Mouse (Mus musculus): ENCODE measurements around the gene Sept3. TPM values are rescaled to one million over a fixed set of nuclear protein-coding genes. Genes with fewer than 3 reads are reported as not detected.
"Not testable (repeated sequence)": the region's sequence is repeated elsewhere in the genome, so short reads cannot be mapped to it uniquely, and the experiment has no call there.

The Sept3 gene
- polyA plus RNA-seq, 1 experiment from 2014 or later = 7.1 TPM

DNA sequence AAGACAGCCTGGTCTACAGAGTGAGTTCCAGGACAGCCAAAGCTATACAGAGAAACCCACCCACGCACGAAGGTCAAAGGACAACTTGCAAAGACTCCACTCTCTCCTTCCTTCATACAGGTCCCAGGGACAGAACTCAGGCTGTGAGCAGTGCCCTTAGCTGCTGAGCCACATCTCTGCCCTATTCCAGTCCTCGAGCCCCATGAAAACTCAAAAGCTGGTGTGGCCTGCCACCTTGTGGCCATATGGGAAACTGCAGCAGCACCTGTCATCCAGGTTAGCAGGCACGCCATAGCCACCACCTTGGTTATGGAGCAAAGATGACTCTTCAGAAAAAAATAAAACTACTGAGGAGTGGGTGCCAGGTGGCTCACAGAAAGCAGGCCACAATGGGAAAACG, 38.1 kb upstream of the Sept3 start:
- Histone ChIP-seq H3K9ac (ENCODE audit: low read depth, low read length) (no peak overlapping the region), H3K4me1 (replicated peaks; ENCODE audit: control insufficient read depth, insufficient read depth, low read length) (peaks cover 9% of the 10 kb centered on the region), H3K4me2 (no peak overlapping the region), H3K4me3 (ENCODE audit: low read depth, low read length) (no peak overlapping the region), H3K9me3 (ENCODE audit: control insufficient read depth, low read length) (no peaks in the 10 kb centered on the region), H3K36me3 (ENCODE audit: control insufficient read depth, insufficient read depth, low read length) (peaks cover 3% of the 10 kb centered on the region; the same call in 1 of the 2 replicates), H3K27ac (ENCODE audit: low read depth, low read length) (no peak overlapping the region), H3K27me3 (replicated peaks; ENCODE audit: control insufficient read depth, insufficient read depth, low read length) (no peaks in the 10 kb centered on the region)
- ATAC-seq (replicated peaks; ENCODE audit: low FRiP score) (peak; percentile 38; the same call in 1 of the 2 replicates), DNase-seq (ENCODE audit: low spot score) (peak; percentile 75)
- 20% methylated on average over 5 of the region's 5 CpGs for WGBS

DNA sequence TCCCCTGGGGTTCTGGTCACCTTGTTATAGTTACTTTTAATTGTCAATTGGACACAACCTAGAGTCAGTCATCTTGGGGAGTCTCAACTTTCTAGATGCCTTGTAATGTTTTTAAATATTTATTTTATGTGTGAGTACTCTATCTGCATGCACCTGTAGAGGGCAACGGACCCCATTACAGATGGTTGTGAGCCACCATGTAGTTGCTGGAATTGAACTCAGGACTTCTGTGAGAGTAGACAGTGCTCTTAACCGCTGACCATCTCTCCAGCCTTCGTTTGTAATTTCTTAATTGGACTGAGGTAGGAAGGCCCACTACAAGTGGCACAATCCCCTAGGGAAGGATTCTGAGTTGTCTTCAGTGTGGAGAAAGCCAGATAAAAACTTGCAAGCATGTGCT, 31.4 kb upstream of the Sept3 start:
- WGBS = 76% methylated on average over 3 of the region's 3 CpGs
- no peak for ATAC-seq (replicated peaks; ENCODE audit: low FRiP score)
- no peak for DNase-seq (ENCODE audit: low spot score)
- H3K4me3 ChIP-seq (ENCODE audit: low read depth, low read length) = peak overlapping the region; percentile 69
- peak overlapping the region; percentile 84 for H3K9ac ChIP-seq (ENCODE audit: low read depth, low read length)
- peaks cover 8% of the 10 kb centered on the region for H3K4me1 ChIP-seq (replicated peaks; ENCODE audit: control insufficient read depth, insufficient read depth, low read length)
- H3K9me3 ChIP-seq (ENCODE audit: control insufficient read depth, low read length) = no peaks in the 10 kb centered on the region
- no peaks in the 10 kb centered on the region; the same call in 1 of the 2 replicates for H3K36me3 ChIP-seq (ENCODE audit: control insufficient read depth, insufficient read depth, low read length)
- H3K27me3 ChIP-seq (replicated peaks; ENCODE audit: control insufficient read depth, insufficient read depth, low read length) = no peaks in the 10 kb centered on the region
- no peak overlapping the region for H3K27ac ChIP-seq (ENCODE audit: low read depth, low read length)
- peak overlapping the region; percentile 97 for H3K4me2 ChIP-seq

DNA sequence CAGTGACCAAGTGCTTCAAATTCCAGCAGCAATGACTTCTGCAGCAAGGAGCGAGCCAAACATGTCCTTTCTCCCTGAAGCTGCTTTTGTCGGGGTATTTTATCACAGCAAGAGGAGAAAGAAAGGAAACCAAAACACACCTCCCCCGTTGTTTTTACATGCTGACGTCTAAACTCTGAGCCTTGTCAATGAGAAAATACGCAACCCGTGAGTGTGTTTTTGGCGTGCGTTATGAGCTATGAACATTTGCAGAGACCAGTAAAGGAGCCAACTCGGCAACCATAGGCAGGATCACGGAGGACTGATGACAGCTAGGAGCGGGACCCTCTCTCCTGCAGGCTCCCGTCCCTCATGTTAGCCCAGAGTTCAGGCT, 31.0 kb upstream of the Sept3 start:
- no peak for ATAC-seq (replicated peaks; ENCODE audit: low FRiP score)
- no peak for DNase-seq (ENCODE audit: low spot score)

DNA sequence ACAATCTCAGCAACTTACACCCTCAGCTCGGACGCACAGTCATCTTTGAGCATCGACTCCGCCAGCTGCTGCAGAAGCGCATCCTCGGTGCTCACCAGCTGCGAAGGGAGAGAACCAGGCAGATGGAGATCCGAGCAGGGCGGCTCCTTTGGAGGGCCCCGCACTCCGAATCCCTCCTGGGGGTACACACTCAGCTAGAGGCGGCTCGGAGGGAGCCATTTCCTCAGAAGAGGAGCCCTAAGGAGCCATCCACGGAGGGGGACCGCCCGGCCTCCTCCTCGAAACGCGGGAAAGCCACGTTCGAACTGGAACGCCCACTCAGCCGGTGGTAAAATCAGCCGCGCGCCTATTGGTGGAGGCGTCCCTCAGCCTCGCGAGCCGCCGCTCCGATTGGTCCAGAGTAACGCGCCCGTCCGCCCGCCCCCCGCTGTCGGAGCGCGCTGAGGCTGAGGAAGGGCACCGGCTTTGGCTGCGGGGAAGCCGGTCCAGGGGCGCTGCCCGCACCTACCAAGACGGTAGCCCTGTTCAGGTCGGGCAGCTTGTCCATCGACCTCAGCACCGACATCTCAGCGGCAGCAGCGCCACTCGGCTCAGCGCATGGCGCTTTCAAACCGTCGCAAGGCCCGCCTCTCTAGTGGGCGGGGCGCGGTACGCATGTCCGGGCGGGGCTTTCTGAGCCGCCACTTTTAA, 30.4 kb upstream of the Sept3 start, which contains the start of gene Cenpm:
TSS of gene Cenpm (minus strand) at position 634 of the 690 bp plus-strand sequence.
- Histone ChIP-seq H3K27ac (ENCODE audit: low read depth, low read length) (peak within 1 kb of the TSS; percentile 88), H3K27me3 (replicated peaks; ENCODE audit: control insufficient read depth, insufficient read depth, low read length) (no peaks in the 10 kb centered on the region), H3K9me3 (ENCODE audit: control insufficient read depth, low read length) (no peaks in the 10 kb centered on the region), H3K4me1 (replicated peaks; ENCODE audit: control insufficient read depth, insufficient read depth, low read length) (peaks cover 8% of the 10 kb centered on the region), H3K4me3 (ENCODE audit: low read depth, low read length) (peak within 1 kb of the TSS; percentile 69), H3K4me2 (peak within 1 kb of the TSS; percentile 97), H3K36me3 (ENCODE audit: control insufficient read depth, insufficient read depth, low read length) (no peaks in the 10 kb centered on the region), H3K9ac (ENCODE audit: low read depth, low read length) (peak within 1 kb of the TSS; percentile 84)
- DNase-seq (ENCODE audit: low spot score) (peak; percentile 94), ATAC-seq (replicated peaks; ENCODE audit: low FRiP score) (peak; percentile 97)
- WGBS = under 1% methylated on average over 62 of the region's 65 CpGs

More for the DNA sequence above, 31.0 kb upstream of the Sept3 start:
- Histone ChIP-seq H3K4me2 (peak overlapping the region; percentile 97), H3K4me1 (replicated peaks; ENCODE audit: control insufficient read depth, insufficient read depth, low read length) (peaks cover 8% of the 10 kb centered on the region), H3K36me3 (ENCODE audit: control insufficient read depth, insufficient read depth, low read length) (no peaks in the 10 kb centered on the region), H3K4me3 (ENCODE audit: low read depth, low read length) (peak overlapping the region; percentile 69), H3K9me3 (ENCODE audit: control insufficient read depth, low read length) (no peaks in the 10 kb centered on the region), H3K27ac (ENCODE audit: low read depth, low read length) (peak overlapping the region; percentile 88; the same call in 1 of the 2 replicates), H3K9ac (ENCODE audit: low read depth, low read length) (peak overlapping the region; percentile 84), H3K27me3 (replicated peaks; ENCODE audit: control insufficient read depth, insufficient read depth, low read length) (no peaks in the 10 kb centered on the region)
- WGBS = 4% methylated on average over 12 of the region's 12 CpGs

DNA sequence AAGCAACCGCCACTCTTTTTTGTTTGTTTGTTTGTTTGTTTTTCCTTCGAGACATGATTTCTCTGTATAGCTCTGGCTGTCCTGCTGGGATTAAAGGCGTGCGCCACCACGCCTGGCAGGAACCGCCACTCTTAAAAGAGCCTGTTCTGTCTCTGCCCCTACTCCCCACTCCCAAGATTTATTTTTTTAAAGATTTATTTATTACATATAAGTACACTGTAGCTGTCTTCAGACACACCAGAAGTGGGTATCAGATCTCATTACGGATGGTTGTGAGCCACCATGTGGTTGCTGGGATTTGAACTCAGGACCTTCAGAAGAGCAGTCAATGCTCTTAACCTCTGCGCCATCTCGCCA, 29.9 kb upstream of the Sept3 start:
- WGBS = 23% methylated on average over 9 of the region's 9 CpGs
- not testable (repeated sequence) for H3K36me3 ChIP-seq (ENCODE audit: control insufficient read depth, insufficient read depth, low read length); ATAC-seq (replicated peaks; ENCODE audit: low FRiP score); H3K4me1 ChIP-seq (replicated peaks; ENCODE audit: control insufficient read depth, insufficient read depth, low read length); DNase-seq (ENCODE audit: low spot score); H3K27me3 ChIP-seq (replicated peaks; ENCODE audit: control insufficient read depth, insufficient read depth, low read length); H3K9me3 ChIP-seq (ENCODE audit: control insufficient read depth, low read length)
- peak overlapping the region; percentile 84 for H3K9ac ChIP-seq (ENCODE audit: low read depth, low read length)
- peak overlapping the region; percentile 88 for H3K27ac ChIP-seq (ENCODE audit: low read depth, low read length)
- peak overlapping the region; percentile 97 for H3K4me2 ChIP-seq
- H3K4me3 ChIP-seq (ENCODE audit: low read depth, low read length) = peak overlapping the region; percentile 69

DNA sequence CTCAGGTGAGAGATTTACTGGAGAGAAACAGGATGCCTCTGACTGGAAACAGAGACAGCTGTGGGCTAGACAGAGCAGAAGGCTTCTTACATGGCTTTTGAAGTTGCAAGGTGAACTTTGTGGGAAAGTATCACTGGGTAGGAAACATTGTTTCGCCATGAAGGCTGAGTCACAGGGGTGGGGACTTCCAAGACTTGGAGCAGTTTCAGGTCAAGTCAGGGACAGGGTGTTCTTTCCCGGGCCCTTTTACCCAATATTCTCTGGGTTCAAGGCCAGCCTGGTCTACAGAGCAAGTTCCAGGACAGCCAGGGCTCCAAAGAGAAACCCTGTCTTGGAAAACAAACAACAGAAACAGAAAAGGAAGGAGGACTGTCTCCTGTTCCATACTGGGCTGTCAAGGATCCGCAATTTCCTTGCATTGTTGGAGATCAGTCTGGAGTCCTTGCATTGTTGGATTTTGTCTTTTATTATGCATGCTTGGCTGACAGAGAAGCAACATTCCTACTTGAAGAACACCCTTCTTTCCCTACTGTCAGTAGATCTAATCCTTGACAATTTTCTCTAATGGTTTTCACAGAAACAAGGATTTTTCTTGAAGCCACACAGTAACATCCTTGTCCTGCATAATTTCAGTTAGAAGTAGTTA, 27.4 kb upstream of the Sept3 start:
- Histone ChIP-seq H3K27ac (ENCODE audit: low read depth, low read length) (no peak overlapping the region), H3K9me3 (ENCODE audit: control insufficient read depth, low read length) (no peaks in the 10 kb centered on the region), H3K4me3 (ENCODE audit: low read depth, low read length) (no peak overlapping the region), H3K4me2 (no peak overlapping the region), H3K4me1 (replicated peaks; ENCODE audit: control insufficient read depth, insufficient read depth, low read length) (peaks cover 8% of the 10 kb centered on the region), H3K27me3 (replicated peaks; ENCODE audit: control insufficient read depth, insufficient read depth, low read length) (no peaks in the 10 kb centered on the region), H3K36me3 (ENCODE audit: control insufficient read depth, insufficient read depth, low read length) (no peaks in the 10 kb centered on the region), H3K9ac (ENCODE audit: low read depth, low read length) (no peak overlapping the region)
- DNase-seq (ENCODE audit: low spot score) (no peak), ATAC-seq (replicated peaks; ENCODE audit: low FRiP score) (no peak)
- 68% methylated on average over 3 of the region's 3 CpGs for WGBS

DNA sequence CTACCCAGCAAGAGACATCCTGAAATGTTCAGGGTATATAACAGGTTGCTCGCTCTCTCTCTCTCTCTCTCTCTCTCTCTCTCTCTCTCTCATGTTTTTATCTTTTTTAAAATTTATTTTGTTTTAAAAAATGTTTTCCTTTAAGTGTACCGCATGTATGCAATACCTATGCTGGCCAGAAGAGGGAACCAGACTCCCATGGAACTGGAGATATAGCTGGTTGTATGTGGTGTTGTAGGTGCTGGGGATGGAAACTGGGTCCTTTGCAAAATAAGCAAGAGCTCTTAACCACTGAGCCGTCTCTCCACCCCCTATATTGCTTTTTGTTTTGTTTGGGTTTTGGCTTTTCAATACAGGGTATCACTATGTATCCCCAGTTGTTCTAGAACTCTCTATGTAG, 23.1 kb upstream of the Sept3 start:
- no peak overlapping the region for H3K4me3 ChIP-seq (ENCODE audit: low read depth, low read length)
- no peaks in the 10 kb centered on the region for H3K36me3 ChIP-seq (ENCODE audit: control insufficient read depth, insufficient read depth, low read length)
- H3K27ac ChIP-seq (ENCODE audit: low read depth, low read length) = no peak overlapping the region
- H3K27me3 ChIP-seq (replicated peaks; ENCODE audit: control insufficient read depth, insufficient read depth, low read length) = peaks cover 11% of the 10 kb centered on the region
- H3K4me1 ChIP-seq (replicated peaks; ENCODE audit: control insufficient read depth, insufficient read depth, low read length) = no peaks in the 10 kb centered on the region
- H3K9me3 ChIP-seq (ENCODE audit: control insufficient read depth, low read length) = no peaks in the 10 kb centered on the region
- H3K9ac ChIP-seq (ENCODE audit: low read depth, low read length) = no peak overlapping the region
- 77% methylated on average over 3 of the region's 3 CpGs for WGBS
- no peak overlapping the region for H3K4me2 ChIP-seq
- DNase-seq (ENCODE audit: low spot score) (no peak), ATAC-seq (replicated peaks; ENCODE audit: low FRiP score) (no peak)

DNA sequence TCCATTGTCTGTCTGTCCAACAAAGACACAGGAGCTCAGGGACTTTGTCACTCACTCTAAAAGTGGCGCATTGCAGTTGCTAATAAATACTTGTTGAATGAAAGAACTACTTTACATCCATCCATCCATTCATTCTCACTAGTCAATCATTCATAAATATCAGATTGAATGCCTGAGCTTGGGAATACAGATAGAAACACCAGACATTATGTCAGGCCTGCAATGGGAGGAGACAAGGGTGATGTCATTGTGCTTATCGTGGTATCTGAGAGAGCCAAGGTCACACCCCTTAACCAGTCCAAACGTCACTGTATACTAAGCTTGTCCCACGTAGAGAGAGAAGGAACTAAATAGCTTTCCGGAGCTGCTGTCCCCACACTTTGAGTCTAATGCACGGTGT, 22.6 kb upstream of the Sept3 start, which contains the start of gene 1500009C09Rik:
TSS of gene 1500009C09Rik (plus strand) at position 301 of the 400 bp plus-strand sequence.
- Histone ChIP-seq H3K4me3 (ENCODE audit: low read depth, low read length) (no peak within 1 kb of the TSS), H3K36me3 (ENCODE audit: control insufficient read depth, insufficient read depth, low read length) (no peaks in the 10 kb centered on the region), H3K4me1 (replicated peaks; ENCODE audit: control insufficient read depth, insufficient read depth, low read length) (no peaks in the 10 kb centered on the region), H3K9ac (ENCODE audit: low read depth, low read length) (no peak within 1 kb of the TSS), H3K9me3 (ENCODE audit: control insufficient read depth, low read length) (no peaks in the 10 kb centered on the region), H3K27ac (ENCODE audit: low read depth, low read length) (no peak within 1 kb of the TSS), H3K27me3 (replicated peaks; ENCODE audit: control insufficient read depth, insufficient read depth, low read length) (peaks cover 11% of the 10 kb centered on the region), H3K4me2 (no peak within 1 kb of the TSS)
- ATAC-seq (replicated peaks; ENCODE audit: low FRiP score) (no peak), DNase-seq (ENCODE audit: low spot score) (no peak)
- WGBS = 66% methylated on average over 6 of the region's 6 CpGs

DNA sequence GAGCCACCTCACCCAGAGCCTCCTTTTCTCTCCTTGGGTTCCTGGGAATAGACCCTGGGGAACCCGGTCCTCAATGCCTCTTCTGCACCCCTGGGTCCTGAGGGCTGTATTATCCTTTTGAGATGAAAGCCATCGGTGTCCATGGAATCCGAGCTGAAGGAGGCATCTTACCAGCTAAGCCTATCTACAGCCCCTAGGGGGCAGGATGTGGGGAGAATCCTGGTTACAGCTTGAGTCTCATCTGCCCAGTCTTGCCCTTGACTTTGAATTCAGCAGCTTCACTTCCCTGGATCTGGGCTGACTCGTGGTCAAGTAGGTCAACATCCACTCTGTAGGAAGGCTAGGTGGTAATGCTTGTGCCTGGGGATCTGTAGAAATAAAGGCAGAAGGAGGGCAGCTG, 19.4 kb upstream of the Sept3 start:
- no peak for DNase-seq (ENCODE audit: low spot score)
- Histone ChIP-seq H3K4me3 (ENCODE audit: low read depth, low read length) (no peak overlapping the region), H3K9ac (ENCODE audit: low read depth, low read length) (no peak overlapping the region), H3K27ac (ENCODE audit: low read depth, low read length) (no peak overlapping the region), H3K4me1 (replicated peaks; ENCODE audit: control insufficient read depth, insufficient read depth, low read length) (no peaks in the 10 kb centered on the region), H3K27me3 (replicated peaks; ENCODE audit: control insufficient read depth, insufficient read depth, low read length) (peaks cover 14% of the 10 kb centered on the region), H3K4me2 (no peak overlapping the region), H3K36me3 (ENCODE audit: control insufficient read depth, insufficient read depth, low read length) (no peaks in the 10 kb centered on the region), H3K9me3 (ENCODE audit: control insufficient read depth, low read length) (no peaks in the 10 kb centered on the region)
- ATAC-seq (replicated peaks; ENCODE audit: low FRiP score) = no peak
- 40% methylated on average over 4 of the region's 4 CpGs for WGBS
